Mouse (Mus musculus) CH12.LX (cell line): Measurements from ENCODE around the gene Mrpl50. TPM values are rescaled to one million over a fixed set of nuclear protein-coding genes. Genes with fewer than 3 reads are reported as not detected.

Source experiments
- DNase-seq: peaks from one replicate; pipeline ENCODE4 v3.0.0-alpha.2; 2013; ENCODE audit errors: extremely low read depth
- H3K27ac ChIP-seq: 2 replicates; pipeline ENCODE4 v1.5.1; 2012; ENCODE audit warnings: low read depth, mild to moderate bottlenecking, control low read depth, moderate library complexity; ENCODE audit not compliant: insufficient read depth
- H3K27me3 ChIP-seq: replicated peaks from 2 replicates; pipeline ENCODE3; 2012; ENCODE audit warnings: inconsistent platforms
- H3K36me3 ChIP-seq, 2 experiments: replicated peaks in 1 of 2; 2 replicates each; pipeline versions ENCODE3 to v1.6.1; 2012; ENCODE audit warnings: inconsistent platforms in 1 of 2, low read length in 1 of 2, mild to moderate bottlenecking in 1 of 2, mixed read lengths in 1 of 2, moderate library complexity in 1 of 2; ENCODE audit not compliant: control insufficient read depth in 1 of 2, insufficient read depth in 1 of 2
- H3K4me1 ChIP-seq, 2 experiments: 2 replicates each; pipeline ENCODE4 v1.6.1; 2012; ENCODE audit warnings: inconsistent platforms in 1 of 2, moderate library complexity in 1 of 2; ENCODE audit not compliant: insufficient read depth in 2 of 2, control insufficient read depth in 1 of 2
- H3K4me2 ChIP-seq: 2 replicates; pipeline ENCODE4 v1.6.1; 2012; ENCODE audit warnings: low read depth, mild to moderate bottlenecking, control low read depth; ENCODE audit not compliant: poor library complexity, insufficient read depth, severe bottlenecking
- H3K4me3 ChIP-seq, 3 experiments: fragments of 150-350 bp in 1 of 3; sonication (generic) in 1 of 3; replicated peaks in 1 of 3; 2 replicates each; pipeline versions ENCODE3 to v1.5.1; 2011 to 2012; ENCODE audit warnings: low read depth in 2 of 3, low read length in 2 of 3, mild to moderate bottlenecking in 2 of 3, moderate library complexity in 2 of 3, control low read depth in 1 of 3, improper control_type of control experiment in 1 of 3, inconsistent platforms in 1 of 3, mixed read lengths in 1 of 3; ENCODE audit not compliant: poor library complexity in 1 of 3
- H3K79me2 ChIP-seq: replicated peaks from 2 replicates; pipeline ENCODE4 v1.6.1; 2012; ENCODE audit warnings: mild to moderate bottlenecking, moderate library complexity; ENCODE audit not compliant: control insufficient read depth, poor library complexity, insufficient read depth, severe bottlenecking; ENCODE audit errors: extremely low read depth
- H3K9ac ChIP-seq: 2 replicates; pipeline ENCODE4 v1.6.1; 2012; ENCODE audit warnings: low read depth, mild to moderate bottlenecking, control low read depth, moderate library complexity; ENCODE audit not compliant: insufficient read depth
- H3K9me3 ChIP-seq: replicated peaks from 2 replicates; pipeline ENCODE3; 2012; ENCODE audit warnings: low read length, inconsistent platforms, mixed read lengths
- CHD2 ChIP-seq: IDR thresholded peaks from 2 replicates; pipeline ENCODE4 v1.6.1; 2011; ENCODE audit warnings: low read length, improper control_type of control experiment
- CTCF ChIP-seq, 2 experiments: IDR thresholded peaks in 1 of 2; conservative IDR thresholded peaks in 1 of 2; 2 replicates each; pipeline ENCODE4 v1.5.1; 2011 to 2012; ENCODE audit warnings: low read depth in 2 of 2, low read length in 2 of 2, improper control_type of control experiment in 1 of 2, inconsistent platforms in 1 of 2, mild to moderate bottlenecking in 1 of 2, moderate library complexity in 1 of 2
- E2F4 ChIP-seq: IDR thresholded peaks from 2 replicates; pipeline ENCODE4 v1.6.1; 2011; ENCODE audit warnings: low read depth, low read length, improper control_type of control experiment; ENCODE audit not compliant: insufficient replicate concordance
- GABPA ChIP-seq: IDR thresholded peaks from 2 replicates; pipeline ENCODE4 v1.6.1; 2012; ENCODE audit warnings: low read depth, low read length, improper control_type of control experiment, inconsistent platforms; ENCODE audit not compliant: insufficient replicate concordance
- IRF4 ChIP-seq: IDR thresholded peaks from 2 replicates; pipeline ENCODE4 v1.6.1; 2014; ENCODE audit warnings: low read depth, mild to moderate bottlenecking, inconsistent platforms, low read length, improper control_type of control experiment
- JUN ChIP-seq: IDR thresholded peaks from 2 replicates; pipeline ENCODE4 v1.6.1; 2011; ENCODE audit warnings: low read depth, mild to moderate bottlenecking, low read length, improper control_type of control experiment, moderate library complexity; ENCODE audit not compliant: insufficient read depth
- KAT2A ChIP-seq: IDR thresholded peaks from 2 replicates; pipeline ENCODE4 v1.6.1; 2012; ENCODE audit warnings: low read length, improper control_type of control experiment, inconsistent platforms; ENCODE audit not compliant: insufficient replicate concordance
- MAFK ChIP-seq: IDR thresholded peaks from 2 replicates; pipeline ENCODE4 v1.6.1; 2011; ENCODE audit warnings: low read length, improper control_type of control experiment; ENCODE audit not compliant: insufficient replicate concordance
- MAZ ChIP-seq: IDR thresholded peaks from 2 replicates; pipeline ENCODE4 v1.6.1; 2012; ENCODE audit warnings: low read depth, mild to moderate bottlenecking, inconsistent platforms, low read length, improper control_type of control experiment, moderate library complexity
- MXI1 ChIP-seq: IDR thresholded peaks from 2 replicates; pipeline ENCODE4 v1.6.1; 2011; ENCODE audit warnings: mild to moderate bottlenecking, low read depth, low read length, improper control_type of control experiment
- PAX5 ChIP-seq: IDR thresholded peaks from 2 replicates; pipeline ENCODE4 v1.6.1; 2012; ENCODE audit warnings: low read length, inconsistent platforms, mixed read lengths
- POLR2A ChIP-seq: IDR thresholded peaks from 2 replicates; pipeline ENCODE4 v1.6.1; 2011; ENCODE audit warnings: low read depth, mild to moderate bottlenecking, improper control_type of control experiment, low read length
- POLR2AphosphoS2 ChIP-seq: IDR thresholded peaks from 2 replicates; pipeline ENCODE4 v1.6.1; 2011; ENCODE audit warnings: low read depth, low read length, improper control_type of control experiment
- RAD21 ChIP-seq: IDR thresholded peaks from 2 replicates; pipeline ENCODE4 v1.6.1; 2011; ENCODE audit warnings: low read depth, mild to moderate bottlenecking, low read length, improper control_type of control experiment, moderate library complexity
- RCOR1 ChIP-seq: conservative IDR thresholded peaks from 2 replicates; pipeline ENCODE4 v1.6.1; 2012; ENCODE audit warnings: low read depth, mild to moderate bottlenecking, inconsistent platforms, low read length, improper control_type of control experiment
- TCF12 ChIP-seq: IDR thresholded peaks from 2 replicates; pipeline ENCODE4 v1.6.1; 2014; ENCODE audit warnings: low read depth, mild to moderate bottlenecking, inconsistent platforms, low read length, improper control_type of control experiment
- UBTF ChIP-seq: IDR thresholded peaks from 2 replicates; pipeline ENCODE4 v1.6.1; 2012; ENCODE audit warnings: low read depth, mild to moderate bottlenecking, inconsistent platforms, low read length, improper control_type of control experiment, moderate library complexity
- USF1 ChIP-seq: IDR thresholded peaks from 2 replicates; pipeline ENCODE4 v1.6.1; 2014; ENCODE audit warnings: low read depth, mild to moderate bottlenecking, inconsistent platforms, low read length, improper control_type of control experiment
- ZMIZ1 ChIP-seq: IDR thresholded peaks from 2 replicates; pipeline ENCODE4 v1.6.1; 2012; ENCODE audit warnings: low read depth, mild to moderate bottlenecking, inconsistent platforms, low read length, improper control_type of control experiment
- dilution Hi-C: fragments of 300-500 bp; cut with MboI; formaldehyde crosslinking; loops from 2 replicates; pipeline ENCODE4 v1.14.3; 2020; ENCODE audit warnings: low sequenced_read_pairs; ENCODE audit not compliant: extremely low pct_unique_long_range_greater_than_20kb, extremely low pct_ligation_motif_present
- in situ Hi-C: fragments of 300-500 bp; cut with MboI; formaldehyde crosslinking; loops from 3 replicates; pipeline ENCODE4 v1.14.3; 2019; ENCODE audit warnings: low sequenced_read_pairs, low pct_ligation_motif_present, low pct_unique_long_range_greater_than_20kb, mixed read lengths
- polyA plus RNA-seq: library from polyadenylated mRNA; unstranded; fragments of >175 nt; gene quantifications from 2 replicates; pipeline ENCODE4 v1.2.1, GENCODE M21; 2012; ENCODE audit warnings: low read depth; ENCODE audit not compliant: insufficient read length
- total RNA-seq, 2 experiments: library from RNA; depleted of rRNA; stranded (reverse); fragments of 300-350 nt in 1 of 2; fragments of >200 nt in 1 of 2; gene quantifications; 2 replicates each; pipeline ENCODE4 v1.2.3; 2012 to 2014

Gene Mrpl50
- total and polyA plus RNA-seq, 3 experiments = 23.4 to 63.8 (median 46.2) TPM

GRCm38 (mm10) chr4:49485442-49485841, 35.5 kb downstream of the Mrpl50 start:
- in situ Hi-C loops (no loop called here), dilution Hi-C loops (no loop called here)
- no peak overlapping the region for H3K27ac ChIP-seq
- H3K4me3 ChIP-seq = no peak overlapping the region
- no peaks in the 10 kb centered on the region for H3K79me2 ChIP-seq
- DNase-seq = no peak
- no peaks in the 10 kb centered on the region for H3K27me3 ChIP-seq
- no peak overlapping the region for H3K9ac ChIP-seq
- no peaks in the 10 kb centered on the region for H3K9me3 ChIP-seq
- no peaks in the 10 kb centered on the region for H3K36me3 ChIP-seq
- no peak overlapping the region for H3K4me2 ChIP-seq
- TF ChIP-seq CTCF (conservative IDR thresholded peaks at IDR 0.05 in 1 of 2, IDR thresholded peaks at IDR 0.05 in 1 of 2; ENCODE audit: low read depth in 2 of 2, low read length in 2 of 2) = no peak
- TF ChIP-seq ZMIZ1 = no peak
- no peak for TF ChIP-seq CHD2
- TF ChIP-seq RAD21 = no peak
- no peak for TF ChIP-seq POLR2A
- no peak for TF ChIP-seq MAFK
- no peak for TF ChIP-seq JUN
- TF ChIP-seq GABPA = no peak
- no peak for TF ChIP-seq IRF4
- TF ChIP-seq TCF12 = no peak
- no peak for TF ChIP-seq PAX5
- TF ChIP-seq USF1 = no peak
- TF ChIP-seq KAT2A = no peak
- TF ChIP-seq POLR2AphosphoS2 = no peak
- TF ChIP-seq MXI1 = no peak
- TF ChIP-seq E2F4 = no peak
- no peaks in the 10 kb centered on the region for H3K4me1 ChIP-seq

GRCm38 (mm10) chr4:49480896-49481295, 40.0 kb downstream of the Mrpl50 start:
- no peak overlapping the region for H3K9ac ChIP-seq
- H3K36me3 ChIP-seq = no peaks in the 10 kb centered on the region
- no peak for DNase-seq
- no peaks in the 10 kb centered on the region for H3K27me3 ChIP-seq
- no peak for TF ChIP-seq CTCF (conservative IDR thresholded peaks at IDR 0.05 in 1 of 2, IDR thresholded peaks at IDR 0.05 in 1 of 2; ENCODE audit: low read depth in 2 of 2, low read length in 2 of 2)
- TF ChIP-seq MAZ = no peak
- TF ChIP-seq UBTF = no peak
- TF ChIP-seq CHD2 = no peak
- no peak for TF ChIP-seq POLR2AphosphoS2
- no peak for TF ChIP-seq RCOR1
- H3K9me3 ChIP-seq = no peaks in the 10 kb centered on the region
- H3K4me3 ChIP-seq = no peak overlapping the region
- no peaks in the 10 kb centered on the region for H3K79me2 ChIP-seq
- H3K4me1 ChIP-seq = no peaks in the 10 kb centered on the region
- in situ Hi-C loops (no loop called here), dilution Hi-C loops (no loop called here)
- no peak overlapping the region for H3K4me2 ChIP-seq
- no peak overlapping the region for H3K27ac ChIP-seq
